Mouse (Mus musculus) urinary bladder, adult 18-20 months (tissue): ENCODE results near the gene Zc3hav1.

Experiments
- DNase-seq, 2 experiments: peaks; one replicate each; pipeline ENCODE4 v3.0.0; 2022; ENCODE audit warnings: low spot score in 2 of 2, mixed read lengths in 2 of 2

Zc3hav1 gene

GRCm38 (mm10) chr6:38352451-38352850 lies 2.0 kb downstream of the Zc3hav1 start:
- no peak for DNase-seq

- no peak for DNase-seq
These were observed 2.5 kb downstream of the Zc3hav1 start for GRCm38 (mm10) chr6:38351930-38352329.

- no peak for DNase-seq
These were observed 4.6 kb downstream of the Zc3hav1 start for GRCm38 (mm10) chr6:38349806-38350205.

- DNase-seq = no peak
These were observed 5.5 kb downstream of the Zc3hav1 start for GRCm38 (mm10) chr6:38348811-38349453.

- DNase-seq = no peak
These were observed 6.5 kb downstream of the Zc3hav1 start for GRCm38 (mm10) chr6:38347875-38348274.

- DNase-seq = peak; percentile 45 to 78
These were observed 8.6 kb downstream of the Zc3hav1 start for GRCm38 (mm10) chr6:38345796-38346195.

GRCm38 (mm10) chr6:38344006-38344670 lies 10.3 kb downstream of the Zc3hav1 start:
- no peak for DNase-seq

GRCm38 (mm10) chr6:38343581-38343980 lies 10.8 kb downstream of the Zc3hav1 start:
- no peak for DNase-seq

- no peak for DNase-seq
These were observed 11.8 kb downstream of the Zc3hav1 start for GRCm38 (mm10) chr6:38342666-38342992.

- no peak for DNase-seq
These were observed 12.4 kb downstream of the Zc3hav1 start for GRCm38 (mm10) chr6:38341751-38342665.

GRCm38 (mm10) chr6:38339078-38339477 lies 15.3 kb downstream of the Zc3hav1 start:
- DNase-seq = no peak

- peak in 1 of 2 experiments; percentile 29 for DNase-seq
These were observed 16.5 kb downstream of the Zc3hav1 start for GRCm38 (mm10) chr6:38337951-38338350.

- no peak for DNase-seq
These were observed 17.2 kb downstream of the Zc3hav1 start for GRCm38 (mm10) chr6:38337166-38337705.

- DNase-seq = no peak
These were observed 19.1 kb downstream of the Zc3hav1 start for GRCm38 (mm10) chr6:38335264-38335663.

- no peak for DNase-seq
These were observed 27.8 kb downstream of the Zc3hav1 start for GRCm38 (mm10) chr6:38326596-38326995.

- DNase-seq = no peak
These were observed 33.8 kb downstream of the Zc3hav1 start for GRCm38 (mm10) chr6:38320621-38321020.

GRCm38 (mm10) chr6:38316050-38316449 lies 38.4 kb downstream of the Zc3hav1 start:
- DNase-seq = no peak

- DNase-seq = no peak
These were observed 44.7 kb downstream of the Zc3hav1 start for GRCm38 (mm10) chr6:38309741-38310140.

GRCm38 (mm10) chr6:38304981-38305380 lies 49.4 kb downstream of the Zc3hav1 start:
- no peak for DNase-seq

- DNase-seq = peak; percentile 48 to 65
These were observed 55.5 kb downstream of the Zc3hav1 start, which contains the start of gene Zc3hav1l for GRCm38 (mm10) chr6:38298761-38299401. Gene Zc3hav1l (minus strand): TSS chr6:38299259.

- DNase-seq = peak in 1 of 2 experiments; percentile 11
These were observed 56.2 kb downstream of the Zc3hav1 start for GRCm38 (mm10) chr6:38298246-38298635.
